Mouse (Mus musculus) right cerebral cortex, adult 18-20 months (tissue): Measurements from ENCODE around the gene Tbc1d19.
A peak's percentile ranks its signal among the peaks of the same experiment; 100 is the strongest.

Source experiments
- DNase-seq: peaks from one replicate; pipeline ENCODE4 v3.0.0; 2022; ENCODE audit warnings: mixed read lengths

Gene Tbc1d19

GRCm38 (mm10) chr5:53809115-53809991 is at the start of gene Tbc1d19:
Gene Tbc1d19 (plus strand): TSS chr5:53809606.
- peak; percentile 87 for DNase-seq

GRCm38 (mm10) chr5:53759912-53760311 is 49.5 kb upstream of the Tbc1d19 start:
- DNase-seq, result no peak

DNA sequence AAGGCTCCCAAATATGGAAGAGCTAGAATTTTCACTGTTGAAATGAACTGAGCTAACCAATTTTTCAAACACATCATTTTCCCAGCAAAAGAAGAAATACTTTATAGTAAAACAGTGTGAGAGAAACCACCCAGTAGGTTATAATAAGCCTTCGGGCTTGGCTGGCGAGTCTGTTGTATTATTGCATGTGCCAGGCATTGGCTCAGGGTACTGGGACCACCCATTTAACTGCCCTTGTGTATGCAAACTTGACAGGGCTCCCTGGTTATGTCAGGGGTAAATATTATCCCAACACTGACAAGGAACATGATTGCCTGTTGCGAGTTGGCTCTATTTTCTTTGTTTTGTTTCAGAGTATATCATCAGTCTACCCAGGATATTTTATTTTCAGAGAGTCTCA is 48.5 kb upstream of the Tbc1d19 start:
- no peak for DNase-seq

GRCm38 (mm10) chr5:53761346-53761745 is 48.1 kb upstream of the Tbc1d19 start:
- DNase-seq, result no peak

- no peak for DNase-seq
These were observed 24.4 kb upstream of the Tbc1d19 start for GRCm38 (mm10) chr5:53784818-53785520.

GRCm38 (mm10) chr5:53801379-53801778 is 8.0 kb upstream of the Tbc1d19 start:
- DNase-seq, result no peak

- no peak for DNase-seq
These were observed 10.3 kb downstream of the Tbc1d19 start for GRCm38 (mm10) chr5:53819711-53820110.

GRCm38 (mm10) chr5:53825886-53826285 is 16.5 kb downstream of the Tbc1d19 start:
- no peak for DNase-seq

- DNase-seq, result no peak
These were observed 25.1 kb downstream of the Tbc1d19 start for GRCm38 (mm10) chr5:53834489-53834888.

- no peak for DNase-seq
These were observed 31.9 kb downstream of the Tbc1d19 start for GRCm38 (mm10) chr5:53841256-53841655.

- DNase-seq, result no peak
These were observed 39.0 kb downstream of the Tbc1d19 start for GRCm38 (mm10) chr5:53848294-53848942.

GRCm38 (mm10) chr5:53852574-53852973 is 43.2 kb downstream of the Tbc1d19 start:
- no peak for DNase-seq

- DNase-seq, result no peak
These were observed 45.2 kb downstream of the Tbc1d19 start for GRCm38 (mm10) chr5:53854561-53854960.

- DNase-seq, result no peak
These were observed 46.6 kb downstream of the Tbc1d19 start for GRCm38 (mm10) chr5:53856011-53856410.

- DNase-seq, result no peak
These were observed 55.7 kb downstream of the Tbc1d19 start for GRCm38 (mm10) chr5:53865146-53865545.

GRCm38 (mm10) chr5:53865991-53866390 is 56.6 kb downstream of the Tbc1d19 start:
- DNase-seq, result no peak

GRCm38 (mm10) chr5:53871665-53872312 is 62.4 kb downstream of the Tbc1d19 start:
- DNase-seq, result peak; percentile 65

GRCm38 (mm10) chr5:53874966-53875365 is 65.6 kb downstream of the Tbc1d19 start:
- no peak for DNase-seq

- DNase-seq, result no peak
These were observed 71.3 kb downstream of the Tbc1d19 start for GRCm38 (mm10) chr5:53880724-53881123.

- DNase-seq, result no peak
These were observed 72.1 kb downstream of the Tbc1d19 start for GRCm38 (mm10) chr5:53881381-53881990.

- no peak for DNase-seq
These were observed 92.0 kb downstream of the Tbc1d19 start for GRCm38 (mm10) chr5:53901406-53901805.

DNA sequence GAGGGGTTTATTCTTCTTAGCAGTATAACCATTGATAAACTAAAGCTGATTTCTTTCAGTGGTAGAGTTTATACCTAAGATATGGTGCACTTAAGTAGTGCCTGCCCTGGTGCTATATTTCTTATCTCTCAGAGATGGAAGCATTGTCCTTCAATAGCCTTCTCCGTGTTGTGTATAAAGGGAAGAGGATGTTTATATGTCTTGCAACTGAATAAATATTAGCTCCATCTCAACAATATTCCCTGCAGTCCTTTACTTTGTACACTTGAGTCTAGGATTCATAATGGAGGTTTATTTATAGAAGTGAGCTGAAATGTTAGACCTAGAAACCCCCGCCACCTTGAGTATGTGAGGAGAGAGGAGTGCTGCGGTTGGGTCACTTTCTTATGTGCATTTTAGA is 93.4 kb downstream of the Tbc1d19 start:
- DNase-seq, result no peak

DNA sequence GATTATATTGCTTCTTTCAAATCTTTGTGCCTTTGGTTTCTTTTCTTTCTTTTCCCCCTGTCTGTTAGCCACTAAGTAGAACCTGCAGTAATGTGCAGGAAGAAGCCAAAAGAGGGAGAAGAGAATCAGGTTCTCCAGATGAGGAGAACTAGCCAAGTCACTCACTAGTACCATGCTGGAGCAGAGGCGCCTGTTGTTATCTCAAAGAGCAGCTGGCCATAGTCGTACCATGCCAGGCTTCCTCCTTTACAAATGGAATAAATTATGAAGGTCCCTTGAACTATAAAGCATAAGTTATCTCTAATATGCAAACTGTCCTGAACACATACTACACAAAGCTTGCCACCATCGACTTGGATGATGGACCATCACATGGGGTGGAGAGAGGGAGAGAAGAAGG is 99.8 kb downstream of the Tbc1d19 start:
- no peak for DNase-seq
